ENCODE assay signal across 8 mouse cellular contexts in the genomic region with DNA sequence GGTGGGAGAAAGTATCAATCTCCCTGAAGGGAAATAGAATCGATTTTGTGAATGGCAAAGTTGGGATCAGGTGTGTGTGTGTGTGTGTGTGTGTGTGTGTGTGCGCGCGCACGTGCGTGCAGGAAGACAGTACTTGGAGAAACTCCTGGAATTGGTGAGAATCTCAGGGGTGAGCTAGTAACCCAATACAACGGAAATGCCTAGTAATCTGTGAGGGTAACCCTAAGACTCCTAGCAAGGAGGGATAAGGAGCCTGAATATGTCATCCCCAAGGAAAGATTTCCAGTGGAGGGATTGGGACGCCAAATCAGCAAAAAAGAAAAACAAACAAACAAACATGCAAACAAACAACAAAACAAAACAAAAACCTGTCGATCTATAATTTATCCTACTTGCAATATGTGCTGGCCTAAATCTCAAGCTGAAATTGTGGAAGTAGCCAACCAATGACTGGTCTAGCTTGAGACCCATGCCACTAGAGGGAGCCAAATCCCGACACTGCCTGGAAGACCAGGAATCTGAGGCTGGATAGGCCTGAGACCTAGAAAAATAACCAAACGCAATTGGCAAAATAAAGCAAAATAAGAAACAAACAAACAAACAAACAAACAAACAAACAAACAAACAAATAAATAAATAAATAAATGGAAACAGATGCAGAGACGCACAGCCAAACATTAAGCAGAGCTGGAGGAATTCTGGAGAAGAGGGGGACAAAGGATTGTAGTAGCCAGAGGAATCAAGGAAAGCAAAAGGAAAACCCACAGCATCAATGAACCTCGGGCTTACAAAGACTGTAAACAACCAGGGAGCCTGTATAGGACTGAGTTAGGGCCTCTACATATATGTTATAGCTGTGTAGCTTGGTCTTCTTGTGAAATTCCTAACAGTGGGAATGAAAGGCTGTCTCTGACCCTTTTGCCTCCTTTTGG.
DNase-seq lines count a peak whose midpoint lies in the region; ATAC-seq lines count a peak whose summit lies in the region.

No protein-coding gene starts in this region.

- H3K27me3 ChIP-seq in liver, embryonic 13.5 days: no peaks in the 10 kb centered on the region

- peak; percentile 6 to 20 for DNase-seq in urinary bladder, adult 18-20 months (ENCODE audit: low spot score in 2 of 2)
- no peak for DNase-seq in urinary bladder, postnatal 10 days (ENCODE audit: low spot score)
- peak; percentile 45 for DNase-seq in cerebellum, adult 9-11 months
- peak; percentile 69 for DNase-seq in gastrocnemius, postnatal 10 days
- DNase-seq in kidney, postnatal 10 days: peak; percentile 81
- peak; percentile 8 for DNase-seq in liver, embryonic 13.5 days
- DNase-seq in ovary, postnatal 14 days (ENCODE audit: low spot score): peak; percentile 48
- peak; percentile 74 for DNase-seq in urinary bladder, postnatal 14 days (ENCODE audit: low spot score)

- H3K4me1 ChIP-seq in liver, embryonic 13.5 days (replicated peaks): no peaks in the 10 kb centered on the region

- H3K36me3 ChIP-seq in liver, embryonic 13.5 days: no peaks in the 10 kb centered on the region

- H3K9ac ChIP-seq in liver, embryonic 13.5 days: no peak overlapping the region

- WGBS in liver, embryonic 13.5 days (ENCODE audit: insufficient replicate concordance): 51% methylated on average over 13 of the region's 13 CpGs

- no peak overlapping the region for H3K4me3 ChIP-seq in liver, embryonic 13.5 days (replicated peaks)

- no peak overlapping the region for H3K4me2 ChIP-seq in liver, embryonic 13.5 days

- no peak for ATAC-seq in liver, embryonic 13.5 days (ENCODE audit: low read depth)

- no peaks in the 10 kb centered on the region for H3K9me3 ChIP-seq in liver, embryonic 13.5 days (replicated peaks)

- no peak overlapping the region for H3K27ac ChIP-seq in liver, embryonic 13.5 days
